In genomic region chr6:24950669-24951068, GRCm38 (mm10) we compare ENCODE assay signal across 22 mouse cellular contexts. TPM values are rescaled to one million over a fixed set of nuclear protein-coding genes. Genes with fewer than 3 reads are reported as not detected.
DNase-seq lines count a peak whose midpoint lies in the region; ATAC-seq and TF ChIP-seq lines count a peak whose summit lies in the region.
"Had no signal": no experiment of that assay in that cellular context is flagged by ENCODE, and none has a peak within 500 bp of the region (broad histone marks: within the 10 kb centered on the region; RNA-seq: fewer than 3 reads in every experiment).

No protein-coding gene starts in this region.

- H3K79me2 ChIP-seq in liver, adult 2 months (ENCODE audit: control insufficient read depth, insufficient read depth, low read length), result no peaks in the 10 kb centered on the region

- peak; percentile 50 for DNase-seq in kidney, adult 2 months
- DNase-seq in kidney, adult 9 months, result peak; percentile 53
- DNase-seq in kidney, postnatal 25 days, result no peak
- peak; percentile 94 for DNase-seq in liver, adult 2 months (ENCODE audit: extremely low read depth, low read depth, low spot score)
- no peak for DNase-seq in liver
- DNase-seq: adrenal gland, adult 2 months; adrenal gland, adult 8-10 months; adrenal gland, postnatal 10 days; adrenal gland, postnatal 14 days; adrenal gland, postnatal 25 days; B cell, adult 2 months; cerebellum, adult 11 months; cerebellum, adult 11-12 months; cerebellum, adult 18-20 months had no signal

- no peak for ATAC-seq in kidney, embryonic 14.5 days (ENCODE audit: low FRiP score, low TSS enrichment)
- ATAC-seq: activated CD4-positive, CD25-positive, alpha-beta regulatory T cell, adult 4 months; CD4-positive, CD25-positive, alpha-beta regulatory T cell, adult 4 months; Patski had no signal

- H3K4me1 ChIP-seq in kidney, adult 2 months (ENCODE audit: control insufficient read depth, insufficient read depth, low read length), result peaks cover 2% of the 10 kb centered on the region; the same call in 1 of the 2 replicates
- H3K4me1 ChIP-seq in kidney, embryonic 14.5 days (ENCODE audit: control insufficient read depth, insufficient read depth, low read length), result no peaks in the 10 kb centered on the region
- peaks cover 7% of the 10 kb centered on the region for H3K4me1 ChIP-seq in liver, adult 2 months (ENCODE audit: control insufficient read depth, insufficient read depth, low read length)

- H3K4me3 ChIP-seq in kidney, adult 2 months (ENCODE audit: insufficient read depth, low read depth, low read length), result no peak overlapping the region
- H3K4me3 ChIP-seq in kidney, embryonic 14.5 days (ENCODE audit: low read length), result no peak overlapping the region
- H3K4me3 ChIP-seq in liver, adult 2 months (ENCODE audit: insufficient read depth, low read depth, low read length), result no peak overlapping the region

- no peak overlapping the region for H3K27ac ChIP-seq in kidney, adult 2 months (ENCODE audit: insufficient read depth, low read depth, low read length)
- no peak overlapping the region for H3K27ac ChIP-seq in kidney, embryonic 14.5 days (ENCODE audit: low read depth, low read length)
- H3K27ac ChIP-seq in liver, adult 2 months (replicated peaks; ENCODE audit: insufficient read depth, low read depth, low read length), result no peak overlapping the region

- WGBS in kidney, adult 2 months, result 49% methylated on average over 2 of the region's 2 CpGs
- 92% methylated on average over 2 of the region's 2 CpGs for WGBS in kidney, embryonic 14.5 days
- WGBS in liver, adult 2 months, result 19% methylated on average over 2 of the region's 2 CpGs

- TF ChIP-seq POLR2A in kidney, adult 2 months (IDR thresholded peaks at IDR 0.05; ENCODE audit: low read depth, low read length), result no peak
- TF ChIP-seq POLR2A in liver, adult 2 months (IDR thresholded peaks at IDR 0.05; ENCODE audit: extremely low read depth, insufficient read depth, low read length), result no peak

- H3K9me3 ChIP-seq in kidney, embryonic 14.5 days (ENCODE audit: control insufficient read depth, low read length), result no peaks in the 10 kb centered on the region

- H3K9ac ChIP-seq in kidney, embryonic 14.5 days (ENCODE audit: low read depth, low read length), result no peak overlapping the region
- H3K9ac ChIP-seq in liver, adult 2 months (ENCODE audit: low read depth, low read length), result no peak overlapping the region

- H3K27me3 ChIP-seq in kidney, adult 2 months (replicated peaks; ENCODE audit: control insufficient read depth, insufficient read depth, low read length), result no peaks in the 10 kb centered on the region
- no peaks in the 10 kb centered on the region for H3K27me3 ChIP-seq in kidney, embryonic 14.5 days (ENCODE audit: control insufficient read depth, insufficient read depth, low read length)
- H3K27me3 ChIP-seq in liver, adult 2 months (ENCODE audit: control insufficient read depth, insufficient read depth, low read length), result 0 out of 2 replicates have a peak, but pooled peaks cover 4% of the 10 kb centered on the region
- H3K27me3 ChIP-seq: CH12.LX had no signal

- no peak overlapping the region for H3K4me2 ChIP-seq in kidney, embryonic 14.5 days (replicated peaks; ENCODE audit: low read depth, low read length)

- H3K36me3 ChIP-seq in kidney, adult 2 months (ENCODE audit: control insufficient read depth, insufficient read depth, low read length), result no peaks in the 10 kb centered on the region
- no peaks in the 10 kb centered on the region for H3K36me3 ChIP-seq in kidney, embryonic 14.5 days (ENCODE audit: control insufficient read depth, insufficient read depth, low read length)
- H3K36me3 ChIP-seq in liver, adult 2 months (ENCODE audit: control insufficient read depth, insufficient read depth, low read length), result no peaks in the 10 kb centered on the region
- H3K36me3 ChIP-seq: G1E had no signal

- no peak for TF ChIP-seq CTCF in kidney, adult 2 months (conservative IDR thresholded peaks at IDR 0.05; ENCODE audit: insufficient read depth, insufficient read length, low read depth, low read length)
- TF ChIP-seq CTCF in liver, adult 2 months (IDR thresholded peaks at IDR 0.05; ENCODE audit: low read depth, low read length), result no peak

RNA-seq across cellular contexts. Expression of gene Tmem229a, which starts 5.4 kb away (rescaled TPM):
- 50.4 and 61.1 TPM in 2 replicates for polyA plus RNA-seq in kidney, adult 2 months (2012; rRNA removed)
- polyA plus RNA-seq in kidney, embryonic 14.5 days (2014; fragmentation: Nextera tagmentation; extraction: Ambion mirVana), result 7.1 and 10.8 TPM in 2 replicates
- 0.60 and 0.65 TPM in 2 replicates for total RNA-seq in liver, adult 2 months (2014; rRNA removed)
- polyA plus RNA-seq in liver, adult 2 months (2012; rRNA removed), result 0.11 and 0.12 TPM in 2 replicates
- total RNA-seq: CH12.LX, MEL had no signal
- polyA plus RNA-seq: C2C12; CD4-positive, CD25-positive, alpha-beta regulatory T cell, adult 4 months; G1E; Patski had no signal

Comparison
In these comparisons a context has a peak if more than half of its experiments do, and no peak if none do; other contexts are left out.
1. DNase-seq: peak in kidney, adult 2 months (single experiment), kidney, adult 9 months (single experiment) and liver, adult 2 months (single experiment); none in kidney, postnatal 25 days (0 of 2) and liver (single experiment).